Mouse (Mus musculus) induced T-regulatory cell, adult 2 months (primary cell): ENCODE measurements at regions not wholly inside any gene's neighbourhood (a gene's known extent, or its start where the extent isn't known, plus 50 kb on each side); places are given as distances from the start of the nearest gene placed in this dataset.
A peak's percentile ranks its signal among the peaks of the same experiment; 100 is the strongest.

ENCODE experiments used
- DNase-seq: peaks from one replicate; pipeline ENCODE4 v3.0.0-alpha.2; 2012; ENCODE audit warnings: low read depth

DNA sequence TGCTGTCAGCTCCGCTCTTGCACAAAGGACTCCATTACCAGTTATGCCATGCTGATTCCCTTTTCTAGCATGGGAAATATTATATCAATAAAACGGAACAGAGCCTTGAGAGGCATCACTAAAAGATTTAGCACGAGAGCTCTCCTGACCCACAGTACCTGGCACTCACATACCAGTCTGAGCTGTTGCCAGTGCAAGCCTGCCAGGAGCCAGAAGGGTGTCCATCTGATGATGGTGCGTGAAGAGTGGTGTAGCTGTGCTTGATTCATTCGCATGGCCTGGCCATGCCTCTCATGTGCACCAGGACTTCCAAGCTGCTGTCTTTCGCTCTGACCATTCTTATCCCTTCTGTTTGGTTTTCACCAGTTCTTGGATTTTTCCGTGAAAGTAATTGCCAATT lies 102.3 kb upstream of the Irx4 start:
- no peak for DNase-seq

- DNase-seq, result no peak
Observed at GRCm38 (mm10) chr13:73159454-73159853, 100.8 kb upstream of the Irx4 start.

- no peak for DNase-seq
Observed at GRCm38 (mm10) chr13:73159865-73160264, 100.4 kb upstream of the Irx4 start.

- peak; percentile 43 for DNase-seq
Observed at GRCm38 (mm10) chr13:73160289-73160688, 100.0 kb upstream of the Irx4 start.

GRCm38 (mm10) chr13:73170301-73170700 lies 90.0 kb upstream of the Irx4 start:
- DNase-seq, result no peak

GRCm38 (mm10) chr13:73207931-73208448 lies 52.3 kb upstream of the Irx4 start:
- DNase-seq, result no peak
